Mouse (Mus musculus): ENCODE data around the gene Kctd21. TPM values are rescaled to one million over a fixed set of nuclear protein-coding genes. Genes with fewer than 3 reads are reported as not detected.

Gene Kctd21
- total RNA-seq, 1 experiment from 2014 or later, result 1.6 TPM

DNA sequence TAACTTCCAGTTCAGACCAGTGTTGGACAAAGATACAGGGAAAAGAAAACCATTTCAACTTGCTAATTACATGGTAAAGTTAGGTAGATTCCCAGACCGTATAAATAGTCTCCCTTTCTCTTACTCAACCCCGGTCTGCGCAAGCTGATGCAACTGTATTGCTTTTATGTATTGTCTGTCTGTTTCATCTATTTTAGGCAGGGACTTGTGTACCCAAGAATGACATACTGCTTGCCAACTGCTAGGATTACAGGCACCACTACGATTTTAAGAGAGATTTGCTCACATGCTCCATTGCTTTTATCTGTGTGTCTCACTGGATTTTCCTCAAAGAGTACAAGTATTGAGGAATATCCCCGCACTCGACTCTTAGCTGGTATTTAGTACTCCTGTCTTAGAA, 66.8 kb downstream of the Kctd21 start:
- no peak for ATAC-seq (replicated peaks in 1 of 2; ENCODE audit: insufficient read depth in 1 of 2, low FRiP score in 2 of 2, low TSS enrichment in 1 of 2, low read depth in 1 of 2, poor library complexity in 2 of 2, severe bottlenecking in 2 of 2)

Other genes with a start within 250 kb of the Kctd21 start
- gene Usp35, start 307 bp upstream of the Kctd21 start, total RNA-seq (2017), result 0.84 TPM in 1 of 2 replicates, not detected in the other
- 26.4 and 39.6 TPM in 2 replicates for gene Alg8, start 39.3 kb downstream of the Kctd21 start, total RNA-seq (2017)
- 203 and 317 TPM in 2 replicates for gene Ndufc2, start 67.7 kb downstream of the Kctd21 start, total RNA-seq (2017)
- gene Thrsp, start 85.4 kb downstream of the Kctd21 start, total RNA-seq (2017), result not detected in 2 replicates
- gene Kctd14, start 119.0 kb downstream of the Kctd21 start, total RNA-seq (2017), result 4.1 and 4.6 TPM in 2 replicates
- 51.4 and 55.4 TPM in 2 replicates for gene Ints4, start 148.6 kb downstream of the Kctd21 start, total RNA-seq (2017)
- gene Aamdc, start 247.2 kb downstream of the Kctd21 start, total RNA-seq (2017), result 49.9 and 80.4 TPM in 2 replicates
- gene Rsf1, start 247.6 kb downstream of the Kctd21 start, total RNA-seq (2017), result 68.5 and 75.8 TPM in 2 replicates